Mouse (Mus musculus) testis, postnatal 14 days (tissue): Measurements from ENCODE around the gene Nf1.

Experiments
- DNase-seq: peaks from one replicate; pipeline ENCODE4 v3.0.0; 2021; ENCODE audit warnings: low spot score

Gene Nf1

DNA sequence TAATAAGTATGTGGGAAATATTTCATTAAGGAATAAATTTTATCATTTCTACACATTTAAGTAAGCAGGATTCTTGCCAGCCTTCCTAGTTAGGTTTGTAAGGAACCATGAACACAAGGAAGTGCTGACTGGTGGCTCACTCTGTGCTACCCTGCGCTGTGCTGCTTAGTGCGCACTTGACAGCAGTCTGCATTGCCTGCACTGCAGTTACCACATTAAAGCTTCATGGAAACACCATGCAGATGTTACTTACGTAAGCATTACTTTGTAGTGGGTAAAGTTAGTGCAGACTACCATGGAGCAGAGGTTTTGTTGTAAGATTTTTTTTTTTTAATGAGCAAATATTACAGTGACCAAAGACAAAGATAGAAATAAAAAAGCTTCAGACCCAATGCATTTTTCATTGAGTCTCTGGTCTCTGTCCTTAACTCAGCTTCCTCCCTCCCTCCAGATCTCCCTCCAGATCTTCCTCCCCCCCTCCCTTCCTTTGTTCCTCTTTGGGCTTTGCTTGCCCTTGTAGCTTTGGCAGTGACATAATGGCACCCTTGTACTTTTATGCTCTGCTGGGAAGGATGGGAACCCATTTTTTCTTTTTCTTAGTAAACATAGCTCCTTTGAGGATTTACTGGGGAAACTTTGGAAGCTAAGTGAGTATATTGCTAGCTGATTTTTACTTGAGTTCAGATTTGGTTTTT lies 121.4 kb downstream of the Nf1 start:
- DNase-seq = no peak

GRCm38 (mm10) chr11:79468097-79468496 lies 128.6 kb downstream of the Nf1 start:
- no peak for DNase-seq

- no peak for DNase-seq
These were observed 143.9 kb downstream of the Nf1 start for GRCm38 (mm10) chr11:79483392-79483791.

DNA sequence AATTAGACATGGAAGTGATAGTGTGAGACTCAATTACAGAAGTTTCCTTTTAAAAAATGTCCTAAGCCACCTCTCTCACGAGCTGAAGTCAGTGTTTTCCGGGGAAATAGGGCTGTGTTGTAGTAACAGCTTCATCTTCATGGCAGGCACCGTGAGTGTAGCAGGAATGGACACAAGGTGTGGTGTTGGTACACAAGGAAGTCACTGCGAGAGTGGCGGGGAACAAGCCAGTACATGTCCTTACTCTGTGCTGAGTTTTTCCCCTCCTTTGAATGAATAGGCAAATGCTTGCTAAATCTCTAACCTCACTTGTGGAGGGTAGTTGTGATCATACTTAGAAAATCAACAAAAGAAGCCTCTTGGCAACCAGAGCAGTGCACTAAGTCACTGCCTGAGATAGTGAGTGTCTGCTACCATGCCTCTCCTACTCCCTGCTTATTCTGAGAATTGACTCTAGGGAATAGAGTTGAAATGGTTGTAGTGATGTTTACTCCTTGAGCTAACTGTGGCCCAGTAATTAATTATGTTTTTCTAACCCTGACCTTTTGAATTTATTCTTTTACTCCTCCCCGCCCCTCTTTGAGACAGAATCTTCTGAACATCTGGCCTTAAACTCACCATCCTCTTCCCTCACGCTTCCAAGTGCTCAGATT lies 144.5 kb downstream of the Nf1 start:
- no peak for DNase-seq

GRCm38 (mm10) chr11:79484721-79485120 lies 145.2 kb downstream of the Nf1 start:
- DNase-seq = no peak

DNA sequence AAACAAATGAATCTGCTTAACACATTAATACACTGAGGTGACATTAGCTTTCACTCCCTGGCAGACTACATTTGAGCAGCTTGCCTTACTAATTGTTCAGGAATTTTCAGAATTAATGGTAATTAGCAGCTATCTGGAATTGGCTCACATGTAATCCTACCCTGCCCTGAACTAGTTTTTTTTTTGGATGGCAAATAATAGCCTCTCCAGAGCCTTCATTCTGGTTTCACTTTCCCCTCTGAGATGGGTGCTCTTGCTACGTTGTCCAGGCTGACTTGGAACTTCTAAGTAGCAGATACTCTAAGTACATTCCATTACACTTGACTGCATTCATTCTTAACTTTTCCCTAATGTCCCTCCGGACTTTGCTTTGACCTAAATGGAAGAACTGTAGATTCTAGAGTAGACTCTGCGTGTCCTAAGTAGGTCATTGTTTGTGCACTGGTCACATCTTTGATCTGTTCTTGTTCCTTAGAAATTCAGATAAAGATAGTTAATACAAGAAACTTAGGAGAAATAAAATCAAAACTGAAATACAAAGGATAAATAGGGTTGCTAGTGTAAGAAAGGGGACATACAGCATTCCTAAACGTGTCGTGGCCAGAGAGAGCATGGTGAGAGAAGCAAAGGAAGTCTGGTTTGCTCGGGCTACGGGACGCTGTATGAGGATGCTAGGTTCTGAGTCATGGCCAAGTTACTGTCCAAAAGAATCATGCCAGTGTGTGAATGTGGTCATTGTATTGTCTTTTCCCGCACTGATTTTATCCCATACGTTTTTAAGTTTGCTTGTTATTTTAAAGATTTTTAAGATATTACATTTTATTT lies 155.7 kb downstream of the Nf1 start:
- DNase-seq = no peak

DNA sequence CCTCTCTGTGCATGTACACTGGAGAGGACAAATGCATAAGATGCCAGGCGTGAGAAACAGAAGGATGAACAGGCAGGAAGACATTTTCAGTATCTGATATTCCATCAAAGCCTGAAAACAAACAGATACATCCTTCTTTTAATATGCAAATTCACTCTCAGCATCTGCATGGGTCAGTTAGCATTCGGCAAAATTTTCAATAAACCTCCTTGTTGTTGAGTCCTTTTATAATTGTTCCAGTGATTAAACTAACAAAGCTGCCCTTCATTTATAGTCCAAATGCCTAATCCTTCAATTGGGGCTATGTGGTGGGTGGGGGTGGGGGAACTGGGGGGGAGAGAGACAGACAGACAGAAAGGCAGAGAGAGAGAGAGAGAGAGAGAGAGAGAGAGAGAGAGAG lies 163.4 kb downstream of the Nf1 start:
- no peak for DNase-seq

GRCm38 (mm10) chr11:79503845-79504244 lies 164.4 kb downstream of the Nf1 start, which contains the start of gene Omg:
Gene Omg, minus strand, starts transcription at chr11:79504084.
- no peak for DNase-seq

GRCm38 (mm10) chr11:79504506-79504905 lies 165.0 kb downstream of the Nf1 start:
- no peak for DNase-seq

GRCm38 (mm10) chr11:79511970-79512369 lies 172.5 kb downstream of the Nf1 start:
- no peak for DNase-seq

DNA sequence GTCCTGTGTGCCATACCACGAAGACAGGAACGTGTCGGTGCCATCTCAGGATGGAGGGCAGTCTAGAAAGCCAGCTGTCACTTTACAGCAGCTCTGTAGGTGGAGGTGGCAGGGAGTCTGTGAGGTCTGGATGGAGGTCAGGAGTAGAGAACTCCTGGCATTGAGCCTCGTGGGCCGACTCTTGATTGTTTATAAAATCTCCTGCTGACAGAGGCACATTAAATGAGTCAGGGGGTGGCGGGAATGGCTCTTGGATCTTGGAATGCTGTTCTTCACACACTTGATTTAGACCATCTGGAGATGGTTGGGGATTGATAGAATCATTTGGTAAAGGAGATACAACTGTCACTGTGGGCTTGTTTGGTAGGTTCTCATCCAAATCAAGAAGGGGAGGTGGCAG lies 175.8 kb downstream of the Nf1 start:
- no peak for DNase-seq

DNA sequence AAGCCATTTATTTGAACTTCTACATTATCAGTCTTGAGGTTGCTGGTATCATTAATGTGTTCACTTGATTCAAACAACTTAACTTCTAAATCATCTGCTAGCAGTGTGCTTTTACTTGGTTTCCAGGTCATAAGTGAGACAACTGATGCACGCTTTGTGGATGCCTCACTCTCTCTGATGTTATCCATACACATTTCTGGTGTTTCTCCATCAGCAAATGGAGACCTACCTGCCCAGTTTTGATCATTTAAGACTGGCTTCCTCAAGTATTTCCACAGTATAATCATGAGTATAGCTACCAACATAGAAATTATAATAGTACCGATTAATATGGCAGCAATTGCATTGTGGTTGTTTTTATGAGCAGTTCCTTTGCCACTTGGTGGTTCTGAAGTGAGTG lies 176.3 kb downstream of the Nf1 start:
- DNase-seq = no peak

DNA sequence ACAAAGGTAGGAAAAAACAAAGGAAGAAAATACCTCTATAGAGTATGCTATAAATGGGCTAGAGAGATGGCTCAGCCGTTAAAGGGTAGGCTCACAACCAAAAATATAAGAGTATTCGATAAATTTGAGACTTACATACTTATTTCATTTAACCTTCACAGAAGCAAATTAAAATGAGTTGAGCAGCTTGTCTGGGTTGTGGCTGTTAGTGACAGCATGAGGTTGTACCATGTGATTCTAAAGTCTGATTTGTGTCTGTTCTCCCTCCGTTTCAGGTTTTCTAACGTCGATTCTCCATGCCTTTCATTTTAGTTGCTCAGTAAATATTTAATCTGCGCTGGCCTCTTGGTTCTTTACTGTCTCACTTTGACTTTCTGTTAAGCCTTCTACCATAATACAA lies 179.8 kb downstream of the Nf1 start:
- DNase-seq = no peak

- no peak for DNase-seq
These were observed 180.4 kb downstream of the Nf1 start for GRCm38 (mm10) chr11:79519878-79520291.

DNA sequence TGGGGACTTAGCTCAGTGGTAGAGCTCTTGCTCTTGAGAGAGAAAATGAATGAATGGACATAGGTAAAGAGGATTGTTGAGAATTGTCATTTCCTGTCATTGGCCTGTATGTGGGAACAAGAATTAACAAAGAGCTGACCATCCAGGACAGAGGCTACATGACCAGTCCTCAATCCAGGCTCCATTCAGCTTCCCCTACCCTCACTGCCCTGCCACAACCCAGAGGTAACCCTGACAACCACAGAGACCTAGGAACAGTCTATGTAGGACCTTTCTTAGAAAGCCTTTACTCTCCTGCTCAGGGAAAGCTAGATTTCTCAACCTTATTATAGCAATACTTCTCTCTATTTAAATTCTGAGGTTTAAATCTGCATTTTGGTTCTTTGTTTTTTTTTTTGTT lies 181.3 kb downstream of the Nf1 start:
- no peak for DNase-seq

- no peak for DNase-seq
These were observed 182.4 kb downstream of the Nf1 start for GRCm38 (mm10) chr11:79521930-79522329.

- DNase-seq = no peak
These were observed 183.5 kb downstream of the Nf1 start for GRCm38 (mm10) chr11:79522944-79523343.

GRCm38 (mm10) chr11:79523560-79524309 lies 184.2 kb downstream of the Nf1 start, which contains the start of gene Evi2b:
Gene Evi2b, minus strand, starts transcription at chr11:79523762.
- no peak for DNase-seq

GRCm38 (mm10) chr11:79524310-79524575 lies 184.8 kb downstream of the Nf1 start:
- DNase-seq = no peak

DNA sequence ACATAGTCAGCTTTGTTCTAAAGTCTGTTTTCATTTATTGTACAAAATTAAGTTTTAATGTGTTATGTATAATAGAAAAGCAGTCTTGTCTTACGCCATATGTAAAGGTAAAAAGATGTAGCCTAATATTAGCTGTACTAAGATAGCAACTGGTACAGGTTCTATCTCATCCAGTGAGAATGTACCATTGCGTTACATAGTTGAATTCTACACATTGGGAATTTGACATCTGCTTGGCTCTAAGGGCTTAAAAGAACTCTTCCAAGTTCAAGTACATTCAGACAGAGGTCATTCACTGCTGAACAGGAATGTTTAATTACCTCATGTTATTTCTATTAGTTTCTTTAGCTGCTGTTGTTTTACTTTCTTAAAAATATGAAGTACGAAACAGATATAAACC lies 187.1 kb downstream of the Nf1 start:
- no peak for DNase-seq

GRCm38 (mm10) chr11:79527015-79527738 lies 187.7 kb downstream of the Nf1 start:
- DNase-seq = no peak
